Mouse (Mus musculus) CH12.LX (cell line): ENCODE measurements around the gene Zfp628. TPM values are rescaled to one million over a fixed set of nuclear protein-coding genes. Genes with fewer than 3 reads are reported as not detected.

Experiments
- DNase-seq: peaks from one replicate; pipeline ENCODE4 v3.0.0-alpha.2; 2013; ENCODE audit errors: extremely low read depth
- H3K27ac ChIP-seq: 2 replicates; pipeline ENCODE4 v1.5.1; 2012; ENCODE audit warnings: low read depth, mild to moderate bottlenecking, control low read depth, moderate library complexity; ENCODE audit not compliant: insufficient read depth
- H3K27me3 ChIP-seq: replicated peaks from 2 replicates; pipeline ENCODE3; 2012; ENCODE audit warnings: inconsistent platforms
- H3K36me3 ChIP-seq, 2 experiments: replicated peaks in 1 of 2; 2 replicates each; pipeline versions ENCODE3 to v1.6.1; 2012; ENCODE audit warnings: inconsistent platforms in 1 of 2, low read length in 1 of 2, mild to moderate bottlenecking in 1 of 2, mixed read lengths in 1 of 2, moderate library complexity in 1 of 2; ENCODE audit not compliant: control insufficient read depth in 1 of 2, insufficient read depth in 1 of 2
- H3K4me1 ChIP-seq, 2 experiments: 2 replicates each; pipeline ENCODE4 v1.6.1; 2012; ENCODE audit warnings: inconsistent platforms in 1 of 2, moderate library complexity in 1 of 2; ENCODE audit not compliant: insufficient read depth in 2 of 2, control insufficient read depth in 1 of 2
- H3K4me2 ChIP-seq: 2 replicates; pipeline ENCODE4 v1.6.1; 2012; ENCODE audit warnings: low read depth, mild to moderate bottlenecking, control low read depth; ENCODE audit not compliant: poor library complexity, insufficient read depth, severe bottlenecking
- H3K4me3 ChIP-seq, 3 experiments: fragments of 150-350 bp in 1 of 3; sonication (generic) in 1 of 3; replicated peaks in 1 of 3; 2 replicates each; pipeline versions ENCODE3 to v1.5.1; 2011 to 2012; ENCODE audit warnings: low read depth in 2 of 3, low read length in 2 of 3, mild to moderate bottlenecking in 2 of 3, moderate library complexity in 2 of 3, control low read depth in 1 of 3, improper control_type of control experiment in 1 of 3, inconsistent platforms in 1 of 3, mixed read lengths in 1 of 3; ENCODE audit not compliant: poor library complexity in 1 of 3
- H3K79me2 ChIP-seq: replicated peaks from 2 replicates; pipeline ENCODE4 v1.6.1; 2012; ENCODE audit warnings: mild to moderate bottlenecking, moderate library complexity; ENCODE audit not compliant: control insufficient read depth, poor library complexity, insufficient read depth, severe bottlenecking; ENCODE audit errors: extremely low read depth
- H3K9ac ChIP-seq: 2 replicates; pipeline ENCODE4 v1.6.1; 2012; ENCODE audit warnings: low read depth, mild to moderate bottlenecking, control low read depth, moderate library complexity; ENCODE audit not compliant: insufficient read depth
- H3K9me3 ChIP-seq: replicated peaks from 2 replicates; pipeline ENCODE3; 2012; ENCODE audit warnings: low read length, inconsistent platforms, mixed read lengths
- CHD1 ChIP-seq: IDR thresholded peaks from 2 replicates; pipeline ENCODE4 v1.6.1; 2012; ENCODE audit warnings: low read depth, low read length, improper control_type of control experiment, inconsistent platforms
- CHD2 ChIP-seq: IDR thresholded peaks from 2 replicates; pipeline ENCODE4 v1.6.1; 2011; ENCODE audit warnings: low read length, improper control_type of control experiment
- E2F4 ChIP-seq: IDR thresholded peaks from 2 replicates; pipeline ENCODE4 v1.6.1; 2011; ENCODE audit warnings: low read depth, low read length, improper control_type of control experiment; ENCODE audit not compliant: insufficient replicate concordance
- ELF1 ChIP-seq: IDR thresholded peaks from 2 replicates; pipeline ENCODE4 v1.6.1; 2014; ENCODE audit warnings: low read depth, mild to moderate bottlenecking, inconsistent platforms, low read length, improper control_type of control experiment
- ETS1 ChIP-seq: conservative IDR thresholded peaks from 2 replicates; pipeline ENCODE4 v1.6.1; 2012; ENCODE audit warnings: low read depth, mild to moderate bottlenecking, inconsistent platforms, low read length, improper control_type of control experiment, moderate library complexity
- HCFC1 ChIP-seq: IDR thresholded peaks from 2 replicates; pipeline ENCODE4 v1.6.1; 2012; ENCODE audit warnings: low read depth, mild to moderate bottlenecking, inconsistent platforms, low read length, improper control_type of control experiment
- JUN ChIP-seq: IDR thresholded peaks from 2 replicates; pipeline ENCODE4 v1.6.1; 2011; ENCODE audit warnings: low read depth, mild to moderate bottlenecking, low read length, improper control_type of control experiment, moderate library complexity; ENCODE audit not compliant: insufficient read depth
- JUND ChIP-seq: conservative IDR thresholded peaks from 2 replicates; pipeline ENCODE4 v1.6.1; 2011; ENCODE audit warnings: low read depth, low read length, improper control_type of control experiment
- KAT2A ChIP-seq: IDR thresholded peaks from 2 replicates; pipeline ENCODE4 v1.6.1; 2012; ENCODE audit warnings: low read length, improper control_type of control experiment, inconsistent platforms; ENCODE audit not compliant: insufficient replicate concordance
- MAFK ChIP-seq: IDR thresholded peaks from 2 replicates; pipeline ENCODE4 v1.6.1; 2011; ENCODE audit warnings: low read length, improper control_type of control experiment; ENCODE audit not compliant: insufficient replicate concordance
- MAX ChIP-seq: IDR thresholded peaks from 2 replicates; pipeline ENCODE4 v1.6.1; 2011; ENCODE audit warnings: low read length, improper control_type of control experiment
- MAZ ChIP-seq: IDR thresholded peaks from 2 replicates; pipeline ENCODE4 v1.6.1; 2012; ENCODE audit warnings: low read depth, mild to moderate bottlenecking, inconsistent platforms, low read length, improper control_type of control experiment, moderate library complexity
- MEF2A ChIP-seq: IDR thresholded peaks from 2 replicates; pipeline ENCODE4 v1.6.1; 2014; ENCODE audit warnings: low read depth, mild to moderate bottlenecking, inconsistent platforms, low read length, improper control_type of control experiment, borderline replicate concordance
- MXI1 ChIP-seq: IDR thresholded peaks from 2 replicates; pipeline ENCODE4 v1.6.1; 2011; ENCODE audit warnings: mild to moderate bottlenecking, low read depth, low read length, improper control_type of control experiment
- NRF1 ChIP-seq: IDR thresholded peaks from 2 replicates; pipeline ENCODE4 v1.6.1; 2014; ENCODE audit warnings: low read depth, mild to moderate bottlenecking, inconsistent platforms, low read length, improper control_type of control experiment, moderate library complexity
- PAX5 ChIP-seq: IDR thresholded peaks from 2 replicates; pipeline ENCODE4 v1.6.1; 2012; ENCODE audit warnings: low read length, inconsistent platforms, mixed read lengths
- SMC3 ChIP-seq: IDR thresholded peaks from 2 replicates; pipeline ENCODE4 v1.6.1; 2011; ENCODE audit warnings: low read depth, low read length, improper control_type of control experiment
- TBP ChIP-seq: conservative IDR thresholded peaks from 2 replicates; pipeline ENCODE4 v1.6.1; 2011; ENCODE audit warnings: low read depth, low read length, improper control_type of control experiment
- TCF12 ChIP-seq: IDR thresholded peaks from 2 replicates; pipeline ENCODE4 v1.6.1; 2014; ENCODE audit warnings: low read depth, mild to moderate bottlenecking, inconsistent platforms, low read length, improper control_type of control experiment
- USF1 ChIP-seq: IDR thresholded peaks from 2 replicates; pipeline ENCODE4 v1.6.1; 2014; ENCODE audit warnings: low read depth, mild to moderate bottlenecking, inconsistent platforms, low read length, improper control_type of control experiment
- ZC3H11A ChIP-seq: IDR thresholded peaks from 2 replicates; pipeline ENCODE4 v1.6.1; 2012; ENCODE audit warnings: low read depth, mild to moderate bottlenecking, inconsistent platforms, low read length, improper control_type of control experiment
- ZKSCAN1 ChIP-seq: IDR thresholded peaks from 2 replicates; pipeline ENCODE4 v1.6.1; 2012; ENCODE audit warnings: low read depth, inconsistent platforms, low read length, improper control_type of control experiment, borderline replicate concordance
- ZMIZ1 ChIP-seq: IDR thresholded peaks from 2 replicates; pipeline ENCODE4 v1.6.1; 2012; ENCODE audit warnings: low read depth, mild to moderate bottlenecking, inconsistent platforms, low read length, improper control_type of control experiment
- ZNF384 ChIP-seq: IDR thresholded peaks from 2 replicates; pipeline ENCODE4 v1.6.1; 2012; ENCODE audit warnings: low read depth, low read length, improper control_type of control experiment, inconsistent platforms
- dilution Hi-C: fragments of 300-500 bp; cut with MboI; formaldehyde crosslinking; loops from 2 replicates; pipeline ENCODE4 v1.14.3; 2020; ENCODE audit warnings: low sequenced_read_pairs; ENCODE audit not compliant: extremely low pct_unique_long_range_greater_than_20kb, extremely low pct_ligation_motif_present
- in situ Hi-C: fragments of 300-500 bp; cut with MboI; formaldehyde crosslinking; loops from 3 replicates; pipeline ENCODE4 v1.14.3; 2019; ENCODE audit warnings: low sequenced_read_pairs, low pct_ligation_motif_present, low pct_unique_long_range_greater_than_20kb, mixed read lengths
- polyA plus RNA-seq: library from polyadenylated mRNA; unstranded; fragments of >175 nt; gene quantifications from 2 replicates; pipeline ENCODE4 v1.2.1, GENCODE M21; 2012; ENCODE audit warnings: low read depth; ENCODE audit not compliant: insufficient read length
- total RNA-seq, 2 experiments: library from RNA; depleted of rRNA; stranded (reverse); fragments of 300-350 nt in 1 of 2; fragments of >200 nt in 1 of 2; gene quantifications; 2 replicates each; pipeline ENCODE4 v1.2.3; 2012 to 2014

Zfp628 gene
- total and polyA plus RNA-seq, 3 experiments: 0.87 to 9.4 (median 2.2) TPM

GRCm38 (mm10) chr7:4926849-4927248 is 11.8 kb downstream of the Zfp628 start:
- in situ Hi-C loops: no loop called here
- dilution Hi-C loops: no loop called here
- no peaks in the 10 kb centered on the region for H3K79me2 ChIP-seq
- TF ChIP-seq MEF2A: no peak
- TF ChIP-seq ZMIZ1: no peak
- TF ChIP-seq PAX5: no peak
- TF ChIP-seq SMC3: no peak
- no peak for TF ChIP-seq CHD2
- no peak for TF ChIP-seq MAX
- TF ChIP-seq ETS1: no peak
- TF ChIP-seq ELF1: no peak
- TF ChIP-seq JUN: no peak
- TF ChIP-seq ZC3H11A: no peak
- TF ChIP-seq CHD1: no peak
- no peak for TF ChIP-seq NRF1
- no peak for TF ChIP-seq USF1
- no peaks in the 10 kb centered on the region for H3K27me3 ChIP-seq
- H3K9ac ChIP-seq: no peak overlapping the region
- no peak overlapping the region for H3K4me3 ChIP-seq
- no peak overlapping the region for H3K4me2 ChIP-seq
- H3K27ac ChIP-seq: no peak overlapping the region
- H3K36me3 ChIP-seq: peaks cover 0 to 2% of the 10 kb centered on the region in 2 experiments
- H3K9me3 ChIP-seq: no peaks in the 10 kb centered on the region
- no peak for DNase-seq
- H3K4me1 ChIP-seq: peaks cover 5 to 23% of the 10 kb centered on the region in 2 experiments

GRCm38 (mm10) chr7:4927711-4928110 is 12.7 kb downstream of the Zfp628 start:
- Histone ChIP-seq H3K4me3 (no peak overlapping the region), H3K79me2 (no peaks in the 10 kb centered on the region), H3K27me3 (no peaks in the 10 kb centered on the region), H3K4me2 (no peak overlapping the region), H3K27ac (no peak overlapping the region), H3K9ac (no peak overlapping the region), H3K4me1 (peaks cover 2 to 30% of the 10 kb centered on the region in 2 experiments), H3K36me3 (no peaks in the 10 kb centered on the region), H3K9me3 (no peaks in the 10 kb centered on the region)
- no peak for DNase-seq
- dilution Hi-C loops: no loop called here
- TF ChIP-seq USF1 (no peak), KAT2A (no peak), MAFK (no peak), MEF2A (no peak), MXI1 (no peak), ZKSCAN1 (no peak), JUND (no peak), TBP (no peak), TCF12 (no peak), ZC3H11A (no peak), SMC3 (no peak), ZMIZ1 (no peak), ELF1 (no peak), E2F4 (no peak), PAX5 (no peak), MAZ (no peak), HCFC1 (no peak), ZNF384 (no peak), MAX (no peak), CHD1 (no peak)
- in situ Hi-C loops: no loop called here
